Mouse (Mus musculus): ENCODE data around the gene Scn1b. TPM values are rescaled to one million over a fixed set of nuclear protein-coding genes. Genes with fewer than 3 reads are reported as not detected.
A peak's percentile ranks its signal among the peaks of the same experiment; 100 is the strongest.

Scn1b gene
- polyA plus RNA-seq, 1 experiment from 2014 or later = 1.8 TPM

DNA sequence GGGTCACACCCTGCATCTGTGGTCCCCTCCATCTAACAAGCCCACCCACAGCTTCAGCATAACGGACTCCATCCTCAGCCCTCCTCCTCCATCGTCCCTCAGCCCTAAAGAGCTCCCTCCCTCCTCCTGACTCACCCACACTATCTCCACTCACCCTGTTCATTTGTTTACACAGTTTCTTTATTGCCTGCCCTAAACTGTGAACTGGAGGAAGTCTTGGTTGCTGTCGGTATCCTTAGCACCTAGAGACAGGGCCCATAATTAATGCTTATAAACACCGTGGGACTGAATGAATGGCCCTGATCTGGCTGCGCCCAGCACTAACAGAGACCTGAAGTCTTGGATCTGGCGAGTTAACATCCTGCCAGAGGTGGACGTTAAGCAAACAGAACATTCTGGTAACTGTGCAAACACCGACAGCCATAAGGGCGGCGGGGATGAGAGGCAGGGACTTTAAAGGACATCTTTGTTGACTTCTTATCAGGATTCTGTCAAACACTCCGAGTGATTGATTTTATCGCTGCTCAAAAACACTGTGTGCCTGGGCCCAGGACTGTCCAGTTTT lies 18.9 kb upstream of the Scn1b start:
- Histone ChIP-seq H3K27me3 (no peaks in the 10 kb centered on the region), H3K27ac (replicated peaks) (no peak overlapping the region; the same call in 1 of the 2 replicates), H3K4me1 (peaks cover 15% of the 10 kb centered on the region), H3K36me3 (peaks cover 49% of the 10 kb centered on the region), H3K9ac (replicated peaks) (no peak overlapping the region), H3K4me3 (no peak overlapping the region), H3K4me2 (replicated peaks) (no peak overlapping the region), H3K9me3 (no peaks in the 10 kb centered on the region)
- no peak for ATAC-seq (ENCODE audit: low FRiP score, low read depth)
- 85% methylated on average over 12 of the region's 12 CpGs for WGBS

DNA sequence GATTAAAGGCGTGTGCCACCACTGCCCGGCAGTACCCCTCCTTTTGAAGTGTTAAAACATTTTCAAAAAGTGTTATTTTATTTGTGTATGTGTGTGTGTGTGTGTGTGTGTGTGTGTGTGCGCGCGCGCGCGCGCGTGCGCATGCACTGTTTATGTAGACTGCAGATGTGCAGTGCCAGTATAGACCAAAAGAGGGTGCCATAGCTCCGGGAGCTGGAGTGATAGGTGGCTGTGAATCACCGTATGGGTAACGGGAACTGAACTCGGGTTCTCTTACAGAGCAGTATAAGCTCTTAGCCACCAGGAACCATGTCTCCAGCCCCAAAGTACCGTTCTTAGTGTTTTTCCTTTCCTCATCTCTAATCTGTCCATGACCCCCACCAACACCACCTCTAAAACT lies 18.1 kb upstream of the Scn1b start:
- Histone ChIP-seq H3K4me2 (replicated peaks) (no peak overlapping the region), H3K4me1 (peaks cover 15% of the 10 kb centered on the region), H3K36me3 (peaks cover 57% of the 10 kb centered on the region), H3K4me3 (no peak overlapping the region), H3K27ac (replicated peaks) (no peak overlapping the region), H3K9ac (replicated peaks) (no peak overlapping the region), H3K27me3 (no peaks in the 10 kb centered on the region), H3K9me3 (no peaks in the 10 kb centered on the region)
- ATAC-seq (ENCODE audit: low FRiP score, low read depth) = no peak
- WGBS = 98% methylated on average over 16 of the region's 16 CpGs

- no peak overlapping the region for H3K4me3 ChIP-seq
- H3K27me3 ChIP-seq = no peaks in the 10 kb centered on the region
- ATAC-seq (ENCODE audit: low FRiP score, low read depth) = no peak
- 94% methylated on average over 10 of the region's 10 CpGs for WGBS
- H3K36me3 ChIP-seq = peaks cover 88% of the 10 kb centered on the region
- no peaks in the 10 kb centered on the region for H3K9me3 ChIP-seq
- H3K4me2 ChIP-seq (replicated peaks) = no peak overlapping the region
- H3K27ac ChIP-seq (replicated peaks) = no peak overlapping the region
- H3K9ac ChIP-seq (replicated peaks) = no peak overlapping the region
- no peaks in the 10 kb centered on the region for H3K4me1 ChIP-seq
Measured at GRCm38 (mm10) chr7:31140941-31141340, 14.1 kb upstream of the Scn1b start.

DNA sequence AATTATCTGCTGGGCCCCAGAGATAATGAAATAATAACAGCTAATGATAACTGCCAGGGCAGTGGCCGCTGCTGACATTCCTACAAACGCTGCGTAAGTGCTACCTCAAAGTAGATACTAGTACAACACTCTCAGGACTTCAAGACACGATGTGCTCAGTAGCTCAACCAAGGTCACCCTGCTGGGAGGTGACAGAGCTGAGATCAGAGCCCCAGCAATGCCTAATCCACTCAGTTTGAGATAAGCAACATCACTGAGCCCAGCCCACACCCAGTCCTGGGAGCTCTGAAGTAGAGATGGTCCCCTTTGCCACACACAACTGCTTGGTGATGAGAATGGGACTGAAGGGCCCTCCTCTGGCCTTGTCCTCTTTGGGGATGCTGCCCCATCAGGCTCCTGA lies 13.5 kb upstream of the Scn1b start:
- no peaks in the 10 kb centered on the region for H3K27me3 ChIP-seq
- no peak overlapping the region for H3K9ac ChIP-seq (replicated peaks)
- no peak overlapping the region for H3K4me3 ChIP-seq
- no peak for ATAC-seq (ENCODE audit: low FRiP score, low read depth)
- peaks cover 90% of the 10 kb centered on the region for H3K36me3 ChIP-seq
- no peak overlapping the region for H3K27ac ChIP-seq (replicated peaks)
- WGBS = 89% methylated on average over 4 of the region's 4 CpGs
- H3K9me3 ChIP-seq = no peaks in the 10 kb centered on the region
- no peaks in the 10 kb centered on the region for H3K4me1 ChIP-seq
- no peak overlapping the region for H3K4me2 ChIP-seq (replicated peaks)

GRCm38 (mm10) chr7:31139765-31140164 lies 13.0 kb upstream of the Scn1b start:
- Histone ChIP-seq H3K4me1 (no peaks in the 10 kb centered on the region), H3K9me3 (no peaks in the 10 kb centered on the region)
- WGBS = 67% methylated on average over 5 of the region's 5 CpGs

GRCm38 (mm10) chr7:31135717-31136116 lies 8.9 kb upstream of the Scn1b start:
- no peak overlapping the region for H3K4me3 ChIP-seq
- no peaks in the 10 kb centered on the region for H3K4me1 ChIP-seq
- peaks cover 100% of the 10 kb centered on the region for H3K36me3 ChIP-seq
- WGBS = 93% methylated on average over 10 of the region's 10 CpGs
- no peak overlapping the region for H3K9ac ChIP-seq (replicated peaks)
- no peaks in the 10 kb centered on the region for H3K27me3 ChIP-seq
- no peaks in the 10 kb centered on the region for H3K9me3 ChIP-seq
- H3K27ac ChIP-seq (replicated peaks) = no peak overlapping the region
- no peak overlapping the region for H3K4me2 ChIP-seq (replicated peaks)
- ATAC-seq (ENCODE audit: low FRiP score, low read depth) = no peak

More at GRCm38 (mm10) chr7:31139765-31140164, 13.0 kb upstream of the Scn1b start:
- Histone ChIP-seq H3K9ac (replicated peaks) (no peak overlapping the region), H3K27ac (replicated peaks) (no peak overlapping the region), H3K36me3 (peaks cover 90% of the 10 kb centered on the region), H3K4me2 (replicated peaks) (no peak overlapping the region), H3K27me3 (no peaks in the 10 kb centered on the region), H3K4me3 (no peak overlapping the region)
- ATAC-seq (ENCODE audit: low FRiP score, low read depth) = peak; percentile 45; the same call in 1 of the 2 replicates

DNA sequence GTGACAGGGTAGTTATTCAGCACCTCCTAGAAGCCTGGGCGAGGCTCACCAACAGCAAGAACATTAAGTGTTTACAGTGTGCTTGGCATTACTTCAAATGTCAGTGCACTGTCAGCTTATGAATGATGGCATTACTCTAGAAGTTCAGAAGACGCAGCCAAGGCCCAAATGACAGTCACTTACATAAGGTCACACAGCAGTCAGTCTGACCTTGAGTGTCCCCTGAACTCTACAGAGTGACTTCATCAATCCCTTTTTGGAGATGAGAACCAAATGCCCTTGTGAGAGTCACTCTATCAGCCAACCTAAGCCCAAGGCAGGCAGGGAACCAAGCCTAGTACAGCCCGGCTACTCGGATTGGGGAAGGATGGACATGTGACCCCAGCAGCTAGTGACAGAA lies 5.1 kb upstream of the Scn1b start:
- WGBS = 94% methylated on average over 4 of the region's 4 CpGs
- Histone ChIP-seq H3K36me3 (peaks cover 87% of the 10 kb centered on the region), H3K27ac (replicated peaks) (no peak overlapping the region), H3K9me3 (no peaks in the 10 kb centered on the region), H3K4me1 (peaks cover 5% of the 10 kb centered on the region; the same call in 1 of the 2 replicates), H3K4me2 (replicated peaks) (no peak overlapping the region), H3K9ac (replicated peaks) (no peak overlapping the region), H3K4me3 (no peak overlapping the region), H3K27me3 (peaks cover 23% of the 10 kb centered on the region)
- ATAC-seq (ENCODE audit: low FRiP score, low read depth) = no peak

- H3K9me3 ChIP-seq = no peaks in the 10 kb centered on the region
- WGBS = 55% methylated on average over 4 of the region's 4 CpGs
- ATAC-seq (ENCODE audit: low FRiP score, low read depth) = no peak
Measured at GRCm38 (mm10) chr7:31130841-31131240, 4.0 kb upstream of the Scn1b start.

GRCm38 (mm10) chr7:31130197-31130596 lies 3.4 kb upstream of the Scn1b start:
- WGBS = 93% methylated on average over 7 of the region's 7 CpGs
- Histone ChIP-seq H3K4me3 (no peak overlapping the region), H3K36me3 (peaks cover 70% of the 10 kb centered on the region), H3K27ac (replicated peaks) (no peak overlapping the region), H3K9me3 (no peaks in the 10 kb centered on the region), H3K4me1 (peaks cover 12% of the 10 kb centered on the region), H3K9ac (replicated peaks) (no peak overlapping the region), H3K4me2 (replicated peaks) (no peak overlapping the region), H3K27me3 (peaks cover 40% of the 10 kb centered on the region)
- ATAC-seq (ENCODE audit: low FRiP score, low read depth) = no peak

More at GRCm38 (mm10) chr7:31130841-31131240, 4.0 kb upstream of the Scn1b start:
- no peak overlapping the region for H3K4me2 ChIP-seq (replicated peaks)
- H3K27me3 ChIP-seq = peaks cover 34% of the 10 kb centered on the region
- peaks cover 77% of the 10 kb centered on the region for H3K36me3 ChIP-seq
- no peak overlapping the region for H3K9ac ChIP-seq (replicated peaks)
- H3K27ac ChIP-seq (replicated peaks) = no peak overlapping the region
- peaks cover 12% of the 10 kb centered on the region for H3K4me1 ChIP-seq
- no peak overlapping the region for H3K4me3 ChIP-seq

- H3K27ac ChIP-seq (replicated peaks) = no peak overlapping the region
- peaks cover 12% of the 10 kb centered on the region for H3K4me1 ChIP-seq
- no peak overlapping the region for H3K9ac ChIP-seq (replicated peaks)
- WGBS = 69% methylated on average over 9 of the region's 9 CpGs
- H3K4me3 ChIP-seq = no peak overlapping the region
- H3K36me3 ChIP-seq = peaks cover 51% of the 10 kb centered on the region
- H3K9me3 ChIP-seq = no peaks in the 10 kb centered on the region
- H3K27me3 ChIP-seq = peaks cover 49% of the 10 kb centered on the region
- no peak overlapping the region for H3K4me2 ChIP-seq (replicated peaks)
- no peak for ATAC-seq (ENCODE audit: low FRiP score, low read depth)
Measured at GRCm38 (mm10) chr7:31128157-31128705, 1.4 kb upstream of the Scn1b start.

DNA sequence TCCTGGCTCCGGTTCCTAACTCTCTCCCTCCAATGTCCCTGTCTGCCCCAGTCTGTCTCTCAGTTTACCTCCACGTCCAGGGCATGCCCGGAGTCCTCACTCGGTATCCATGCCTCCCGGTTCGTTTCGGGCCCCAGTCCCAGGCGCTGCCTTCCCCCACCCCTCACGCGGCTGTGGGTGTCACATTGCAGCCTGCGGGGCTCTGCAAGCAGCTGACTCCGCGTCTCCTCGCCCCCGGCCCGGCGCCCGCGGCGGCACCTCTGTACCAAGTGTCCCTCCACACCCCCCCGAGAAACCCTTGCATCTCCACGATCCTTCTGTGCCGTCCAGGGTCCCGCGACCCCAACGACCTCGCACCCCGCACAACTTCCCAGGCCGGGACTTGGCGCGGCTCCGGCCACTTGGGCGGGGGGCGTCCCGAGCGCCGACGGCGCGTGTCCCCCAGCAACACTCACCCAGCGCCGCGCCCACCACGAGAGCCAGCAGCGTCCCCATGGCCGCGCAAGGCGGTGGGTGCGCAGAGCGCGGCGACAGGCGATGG lies 522 bp downstream of the Scn1b start:
- peaks cover 49% of the 10 kb centered on the region for H3K27me3 ChIP-seq
- H3K9me3 ChIP-seq = no peaks in the 10 kb centered on the region
- H3K36me3 ChIP-seq = peaks cover 31% of the 10 kb centered on the region
- H3K27ac ChIP-seq (replicated peaks) = no peak overlapping the region
- peak overlapping the region; percentile 37 for H3K9ac ChIP-seq (replicated peaks)
- peaks cover 12% of the 10 kb centered on the region for H3K4me1 ChIP-seq
- peak overlapping the region; percentile 93 for H3K4me2 ChIP-seq (replicated peaks)
- H3K4me3 ChIP-seq = peak overlapping the region; percentile 51
- 2% methylated on average over 51 of the region's 53 CpGs for WGBS
- ATAC-seq (ENCODE audit: low FRiP score, low read depth) = no peak

DNA sequence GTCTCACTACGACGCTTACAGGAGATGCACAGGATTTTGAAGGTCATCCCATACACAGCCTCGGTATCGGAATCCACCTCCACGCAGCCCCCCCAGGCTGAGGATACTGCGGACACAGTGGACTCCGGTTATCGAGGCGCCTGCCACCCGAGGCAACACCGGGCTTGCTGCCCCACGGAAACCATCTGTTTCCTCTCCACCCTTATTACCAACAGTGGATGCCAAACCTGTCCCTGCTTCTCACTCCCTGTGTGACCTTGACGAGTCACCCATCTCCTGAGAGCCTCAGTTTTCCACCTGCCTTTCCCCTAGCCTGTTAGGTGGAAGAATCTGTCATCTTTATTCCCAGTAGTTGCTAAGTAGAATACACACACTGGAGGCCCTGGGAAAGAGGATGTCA lies 1.7 kb downstream of the Scn1b start:
- no peaks in the 10 kb centered on the region for H3K9me3 ChIP-seq
- H3K27me3 ChIP-seq = peaks cover 49% of the 10 kb centered on the region
- H3K4me3 ChIP-seq = no peak overlapping the region
- H3K27ac ChIP-seq (replicated peaks) = no peak overlapping the region
- H3K36me3 ChIP-seq = peaks cover 20% of the 10 kb centered on the region
- no peak overlapping the region for H3K9ac ChIP-seq (replicated peaks)
- H3K4me1 ChIP-seq = peaks cover 12% of the 10 kb centered on the region
- no peak overlapping the region for H3K4me2 ChIP-seq (replicated peaks)
- WGBS = 85% methylated on average over 13 of the region's 13 CpGs
- ATAC-seq (ENCODE audit: low FRiP score, low read depth) = no peak
